Mouse (Mus musculus) inflammation-experienced regulatory T-cells (primary cell): Measurements from ENCODE around the gene Evc2. TPM values are rescaled to one million over a fixed set of nuclear protein-coding genes. Genes with fewer than 3 reads are reported as not detected.

Experiments
- polyA plus RNA-seq, 2 experiments: library from polyadenylated mRNA; unstranded; fragments of 100-300 nt; shearing (Covaris generic); gene quantifications; one replicate each; pipeline ENCODE4 v1.2.1; 2017

Gene Evc2
- under 1 TPM; 0.10 to 0.29 TPM for polyA plus RNA-seq

DNA sequence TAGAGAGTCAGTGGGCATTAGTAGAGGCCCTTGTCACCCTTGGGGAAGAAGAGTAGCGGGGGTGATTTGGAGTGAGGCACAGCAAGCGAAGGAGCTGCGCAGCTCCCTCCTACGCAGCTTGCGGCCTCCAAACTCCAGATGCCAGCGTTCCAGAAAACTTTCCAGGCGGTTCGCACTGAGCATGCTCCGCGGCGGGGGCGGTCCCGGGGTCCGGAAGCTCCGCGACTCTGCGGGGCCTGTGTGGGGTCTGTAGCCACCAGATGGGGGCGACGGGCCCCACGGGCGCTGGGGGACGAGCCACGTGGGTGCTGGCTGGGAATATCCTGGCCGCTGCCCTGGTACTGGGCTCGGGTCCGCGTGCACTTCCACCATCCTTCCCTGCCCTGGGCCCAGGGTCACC is at the start of gene Evc2:
Gene Evc2 (plus strand): TSS at position 212 of the 400 bp plus-strand sequence.

DNA sequence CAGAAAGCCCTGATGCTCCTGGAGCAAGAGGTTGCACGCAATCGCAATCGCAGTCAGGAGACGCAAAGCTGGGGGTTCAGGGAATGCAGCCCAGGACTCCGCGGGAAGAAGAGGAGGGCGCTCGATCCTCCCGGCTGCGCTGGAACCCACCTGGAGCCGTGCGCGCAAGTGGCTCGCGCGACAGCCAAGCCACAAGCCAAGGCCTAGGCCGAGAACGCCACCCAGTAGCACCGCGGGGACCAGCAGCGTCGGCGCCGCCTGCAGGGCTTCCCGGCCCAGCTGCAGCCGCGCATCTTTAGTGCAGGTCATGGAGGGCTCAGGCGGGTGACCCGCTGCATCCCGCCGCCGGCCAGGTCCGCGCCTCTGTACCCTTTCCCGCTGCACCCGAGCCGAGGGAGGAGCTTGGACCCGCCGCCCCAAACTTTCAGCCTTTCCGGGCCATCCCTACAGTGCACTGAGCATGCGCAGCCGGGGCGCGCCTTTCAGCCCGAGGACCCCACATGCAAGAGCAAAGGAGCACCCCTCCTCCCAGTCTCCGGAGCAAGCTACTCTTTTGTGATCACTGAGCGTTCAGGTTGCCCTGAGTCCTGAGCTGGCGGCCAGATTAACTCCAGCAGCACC is 1.7 kb upstream of the Evc2 start, which contains the start of gene Evc:
Gene Evc (minus strand): TSS at position 410 of the 621 bp plus-strand sequence.

Other genes with a start within 250 kb of the Evc2 start
- gene Crmp1, start 96.6 kb upstream of the Evc2 start, polyA plus RNA-seq = 10 to 100 TPM; 33.1 to 37.3 TPM
- 1 to 10 TPM in 1 of 2 experiments, under 1 TPM in 1; 0.43 to 3.6 TPM for gene Evc, start 1.6 kb upstream of the Evc2 start, polyA plus RNA-seq